Mouse (Mus musculus): Measurements from ENCODE around the gene Tbc1d30.

DNA sequence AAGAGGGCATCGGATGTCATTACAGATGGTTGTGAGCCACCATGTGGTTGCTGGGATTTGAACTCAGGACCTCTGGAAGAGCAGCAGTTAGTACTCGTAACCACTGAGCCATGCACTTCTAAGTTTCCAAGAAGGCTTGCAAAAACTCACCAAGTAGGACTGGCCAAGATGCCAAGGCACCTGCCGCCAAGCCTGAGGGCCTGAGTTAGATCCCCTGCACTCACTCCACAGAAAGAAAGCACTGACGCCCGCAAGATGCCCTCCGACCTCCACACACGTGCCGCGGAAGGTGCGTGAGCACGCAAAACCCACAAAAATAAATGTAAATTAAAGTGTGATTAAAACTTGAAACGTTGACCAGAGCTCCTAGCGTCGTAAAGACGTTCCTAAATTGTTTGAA, 13.2 kb upstream of the Tbc1d30 start:
- TF ChIP-seq GATA1 (IDR thresholded peaks at IDR 0.05; ENCODE audit: borderline replicate concordance, low read length) (no peak), FLI1 (IDR thresholded peaks at IDR 0.05; ENCODE audit: low read length) (no peak)
